Mouse (Mus musculus): ENCODE measurements around the gene Tfap2c.

Tfap2c gene

DNA sequence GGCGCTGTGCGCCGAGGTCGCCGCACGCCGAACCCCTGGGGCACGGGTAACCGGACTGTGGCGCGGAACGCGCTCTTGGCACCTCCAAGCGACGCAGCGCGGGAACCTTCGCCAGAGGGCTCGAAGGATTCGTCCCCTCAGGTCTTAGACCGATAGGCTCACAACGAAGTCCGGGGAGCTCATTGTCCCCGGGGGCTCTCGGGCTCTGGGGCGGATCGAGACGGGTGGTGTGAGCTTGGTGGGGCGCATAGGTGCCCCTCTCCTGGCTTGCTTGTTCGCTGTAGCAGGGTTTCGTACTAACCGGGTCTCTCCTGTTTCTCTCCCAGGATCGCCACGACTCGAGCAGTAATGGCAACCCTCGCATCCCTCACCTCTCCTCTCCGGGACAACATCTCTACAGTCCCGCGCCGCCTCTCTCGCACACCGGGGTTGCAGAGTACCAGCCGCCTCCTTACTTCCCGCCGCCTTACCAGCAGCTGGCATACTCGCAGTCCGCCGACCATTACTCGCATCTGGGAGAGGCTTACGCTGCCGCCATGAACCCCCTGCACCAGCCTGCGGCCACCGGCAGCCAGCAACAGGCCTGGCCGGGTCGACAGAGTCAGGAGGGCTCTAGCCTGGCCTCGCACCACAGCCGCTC is 1.8 kb downstream of the Tfap2c start:
- no peak for DNase-seq (ENCODE audit: low read depth, low spot score)

DNA sequence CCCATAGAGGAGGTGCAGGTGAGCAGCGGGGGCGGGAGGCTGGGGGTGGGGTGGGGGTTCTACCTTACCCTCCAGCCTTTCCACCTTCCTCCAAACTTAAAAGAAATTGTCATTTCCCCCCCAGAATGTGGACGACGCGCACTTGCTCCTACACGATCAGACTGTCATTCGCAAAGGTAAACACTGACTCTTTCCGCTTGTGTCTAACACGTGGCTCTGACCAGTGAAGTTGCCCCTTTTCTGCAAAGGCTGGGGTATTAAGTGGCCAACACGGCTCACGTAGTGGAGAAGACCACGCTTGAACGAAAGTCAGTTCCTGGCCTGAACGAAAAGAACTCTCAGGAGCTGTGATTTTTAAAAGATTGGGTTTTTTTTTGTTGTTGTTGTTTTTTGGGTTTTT is 2.5 kb downstream of the Tfap2c start:
- no peak for DNase-seq (ENCODE audit: low read depth, low spot score)

DNA sequence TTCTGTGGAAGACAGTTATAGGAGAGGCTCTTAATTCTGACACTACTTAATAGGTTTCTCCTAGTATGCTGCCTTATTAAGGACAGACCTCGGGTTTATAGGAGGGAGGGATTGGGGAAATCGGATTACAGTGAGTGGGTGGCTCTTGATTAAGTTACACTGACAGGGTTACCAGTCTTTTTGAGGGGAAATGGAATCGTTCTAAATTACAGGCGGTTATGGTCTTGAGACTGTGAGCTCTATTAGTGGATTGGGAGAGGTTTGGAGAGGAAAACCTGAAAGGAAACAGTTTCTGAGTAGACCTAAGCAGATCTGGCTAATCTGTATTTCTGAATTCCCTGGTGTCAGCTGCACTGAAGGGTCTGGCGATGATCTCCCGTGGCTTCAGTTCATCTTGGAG is 3.3 kb downstream of the Tfap2c start:
- no peak for DNase-seq (ENCODE audit: low read depth, low spot score)

DNA sequence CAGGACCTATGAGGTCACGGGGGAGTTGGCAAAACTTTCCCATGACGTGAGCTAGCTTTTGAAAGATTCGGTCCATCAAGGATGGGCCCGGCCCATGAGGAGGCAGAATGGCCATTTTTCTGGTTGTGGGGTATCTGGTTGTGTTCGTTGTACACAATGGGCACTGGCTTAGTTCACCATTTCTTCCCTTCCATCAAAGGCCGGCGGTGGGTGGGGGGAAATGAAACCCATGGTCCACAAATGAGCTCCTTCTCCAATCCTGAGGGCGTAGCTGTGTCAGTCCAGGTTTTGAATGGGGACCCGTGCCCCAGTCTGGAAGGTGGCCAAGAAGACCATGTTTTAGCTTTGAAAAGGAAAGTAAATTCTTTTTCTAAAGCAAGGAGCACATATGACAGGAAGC is 4.8 kb downstream of the Tfap2c start:
- DNase-seq (ENCODE audit: low read depth, low spot score): no peak

DNA sequence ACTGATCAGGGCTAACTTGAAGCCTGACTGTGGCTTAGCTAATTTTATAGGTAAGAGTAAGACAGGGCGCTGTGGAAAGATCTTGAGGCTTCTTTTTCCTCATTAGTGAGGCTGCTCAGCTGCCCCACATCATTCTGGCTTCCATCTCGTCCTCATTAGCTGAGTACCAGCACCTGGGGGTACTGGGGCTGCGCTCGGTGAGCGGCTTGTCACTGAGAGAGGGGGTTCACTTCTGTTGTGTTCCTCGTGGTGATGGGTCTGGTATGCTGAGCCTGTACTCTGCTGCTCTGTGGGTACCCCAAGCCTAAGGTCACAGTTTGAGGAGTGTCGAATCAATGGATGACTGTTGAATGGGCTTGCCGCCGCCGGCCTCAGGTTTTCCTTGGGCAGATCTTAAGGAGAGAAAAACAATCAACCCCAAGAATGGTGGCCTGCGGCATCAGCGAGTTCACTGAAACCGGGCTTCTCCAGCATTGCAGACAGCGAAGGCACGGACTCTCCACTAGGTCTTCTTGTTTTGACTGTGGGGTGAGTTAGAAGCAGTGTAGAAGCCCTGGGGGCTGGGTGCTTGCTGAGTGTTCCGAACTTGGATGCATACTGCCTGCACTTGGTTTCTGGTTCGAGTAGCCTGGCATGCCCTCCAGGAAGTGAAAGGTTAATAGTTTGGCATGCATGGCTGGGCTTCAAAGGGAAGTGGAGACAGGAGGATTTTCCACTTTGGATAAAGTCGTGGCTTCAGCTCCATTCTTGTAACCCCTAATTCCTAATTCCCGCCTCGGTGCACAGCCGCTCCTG is 9.5 kb downstream of the Tfap2c start:
- DNase-seq (ENCODE audit: low read depth, low spot score): no peak

DNA sequence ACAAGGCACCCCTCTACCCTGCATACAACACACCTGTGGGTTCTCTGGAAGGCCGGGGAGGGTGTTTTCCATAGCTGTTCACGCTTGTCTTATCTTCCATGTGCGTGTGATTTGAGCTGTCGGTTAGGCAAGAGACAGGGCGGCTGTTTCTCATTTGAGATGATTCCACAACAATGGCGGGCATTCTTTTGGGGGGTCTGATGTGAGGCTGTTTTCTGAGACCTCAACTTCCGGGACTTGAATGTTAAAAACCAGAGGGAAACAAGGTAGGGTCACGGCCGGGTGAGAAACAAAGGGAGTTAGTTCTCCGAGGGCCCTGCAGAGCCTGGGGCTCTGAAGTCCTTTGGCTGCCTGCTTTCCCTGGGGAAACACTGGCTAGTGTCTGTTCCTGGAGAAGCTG is 11.6 kb downstream of the Tfap2c start:
- no peak for DNase-seq (ENCODE audit: low read depth, low spot score)

DNA sequence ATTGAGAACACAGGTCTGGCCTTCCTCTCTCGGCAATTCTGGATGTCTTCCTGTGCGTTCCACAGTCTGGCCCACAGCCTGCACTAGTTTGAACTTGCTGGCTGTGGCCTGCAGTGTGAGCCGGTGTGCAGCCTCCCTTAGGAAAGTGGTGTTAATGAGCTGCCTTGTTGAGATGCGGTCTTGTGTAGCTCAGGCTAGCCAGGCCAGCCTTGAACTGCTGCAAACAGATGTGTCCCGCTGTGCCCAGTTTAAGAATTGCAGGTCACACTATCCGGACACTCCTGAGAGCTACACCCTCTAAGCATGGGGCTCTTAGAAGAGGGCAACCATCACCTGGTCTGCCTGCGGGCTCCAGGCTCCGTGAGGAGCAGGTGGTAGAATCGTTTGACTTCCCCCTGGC is 18.4 kb downstream of the Tfap2c start:
- DNase-seq (ENCODE audit: low read depth, low spot score): no peak

DNA sequence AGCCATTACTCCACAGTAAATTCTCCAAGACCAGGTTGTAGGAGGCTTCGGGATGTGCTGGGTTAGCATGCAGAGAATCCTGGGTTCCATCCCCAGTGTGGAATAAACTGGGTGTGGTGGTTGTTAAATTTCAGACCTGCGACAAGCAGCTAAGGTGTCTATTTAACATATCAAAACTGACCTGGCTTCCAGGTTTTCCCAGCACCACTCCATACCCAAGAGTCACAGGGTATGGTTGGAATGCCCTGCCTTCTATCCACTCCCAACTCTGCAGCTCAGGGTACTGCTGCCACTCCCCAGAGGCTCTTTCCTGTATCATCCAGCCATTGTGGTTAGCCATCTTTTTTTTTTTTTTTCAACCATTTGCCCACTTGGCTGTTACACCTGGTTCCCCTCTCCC is 19.1 kb downstream of the Tfap2c start:
- no peak for DNase-seq (ENCODE audit: low read depth, low spot score)

DNA sequence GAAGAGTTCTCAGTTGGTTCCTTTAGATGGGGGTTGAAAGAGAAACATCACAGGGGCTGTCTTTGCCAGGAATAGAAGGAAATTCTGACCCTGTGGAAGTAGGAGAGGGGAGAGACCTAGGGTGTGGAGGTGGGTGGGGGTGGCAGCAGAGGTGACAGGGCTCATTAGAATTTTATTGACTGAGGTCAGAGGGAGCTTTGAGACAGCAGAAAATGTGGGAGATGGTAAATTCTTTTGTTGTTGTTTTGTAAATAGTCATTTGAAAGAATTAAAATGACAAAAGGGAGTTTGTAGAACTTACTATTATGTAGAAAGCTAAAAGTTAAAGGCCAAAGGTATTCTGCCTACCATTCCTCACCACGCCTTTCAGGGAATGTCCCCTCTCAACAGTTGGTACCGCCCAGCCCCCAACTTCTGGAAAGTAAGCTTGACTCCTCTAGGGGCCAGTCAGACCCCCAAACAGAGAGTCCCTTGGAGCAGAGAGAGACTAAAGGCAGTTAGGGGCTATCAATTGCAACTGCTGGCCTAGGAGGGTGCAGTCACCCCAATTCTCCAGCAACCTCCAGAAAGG is 27.9 kb downstream of the Tfap2c start:
- DNase-seq (ENCODE audit: low read depth, low spot score): no peak

DNA sequence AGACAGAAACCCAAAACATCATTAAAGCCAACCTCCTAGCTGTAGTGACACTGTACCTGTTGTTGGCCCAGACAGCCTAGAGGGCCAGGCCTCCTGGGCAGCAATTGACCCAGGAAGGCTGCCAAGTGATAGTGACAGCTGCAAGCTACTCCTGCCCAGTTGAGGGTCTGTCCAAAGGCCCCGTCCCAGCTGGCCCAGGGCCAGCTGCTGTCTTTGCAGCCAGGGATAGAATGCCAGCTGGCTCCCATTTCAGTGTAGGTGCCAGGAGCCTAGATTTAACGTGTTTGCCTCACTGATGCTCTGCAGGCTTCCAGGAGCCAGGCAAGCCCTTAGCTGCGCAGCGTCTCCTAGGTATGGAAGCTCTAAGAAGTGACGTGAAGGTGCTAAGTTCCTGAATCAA is 29.8 kb downstream of the Tfap2c start:
- DNase-seq (ENCODE audit: low read depth, low spot score): no peak

DNA sequence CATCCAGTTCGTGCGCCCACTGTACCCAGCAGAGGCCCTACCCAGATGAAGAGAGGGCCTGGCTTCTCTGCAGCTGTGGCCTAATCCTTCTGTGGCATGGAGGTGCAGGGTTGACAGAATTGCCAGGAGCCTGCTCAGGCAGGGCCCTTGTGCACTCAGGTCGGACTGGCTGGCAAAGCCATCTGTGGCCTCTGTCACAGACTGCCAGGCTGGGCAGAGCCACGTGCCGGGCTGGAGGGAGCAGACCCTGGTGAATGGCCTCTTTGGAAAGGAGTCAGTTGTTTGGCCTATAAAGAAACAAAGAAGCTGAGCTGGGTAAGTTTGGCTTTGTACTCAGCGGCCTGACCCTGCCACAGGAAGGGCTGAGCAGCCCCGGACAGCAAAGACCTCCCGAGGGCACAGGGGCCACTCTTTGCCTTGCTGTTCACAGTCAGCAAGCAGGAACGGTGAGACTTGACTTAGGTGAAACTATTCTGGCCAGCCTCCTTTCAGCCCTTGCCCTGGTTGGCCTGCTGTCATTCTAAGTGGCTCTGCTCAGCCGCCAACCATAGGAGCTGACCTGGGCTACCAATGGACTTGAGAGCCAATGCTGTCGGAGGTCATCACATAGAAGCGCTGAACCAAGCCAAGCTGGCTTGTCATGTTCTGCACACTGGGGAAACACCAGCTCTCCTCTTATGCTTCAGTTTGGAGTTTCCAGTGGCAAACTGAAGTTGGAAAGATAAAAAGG is 31.3 kb downstream of the Tfap2c start:
- no peak for DNase-seq (ENCODE audit: low read depth, low spot score)

DNA sequence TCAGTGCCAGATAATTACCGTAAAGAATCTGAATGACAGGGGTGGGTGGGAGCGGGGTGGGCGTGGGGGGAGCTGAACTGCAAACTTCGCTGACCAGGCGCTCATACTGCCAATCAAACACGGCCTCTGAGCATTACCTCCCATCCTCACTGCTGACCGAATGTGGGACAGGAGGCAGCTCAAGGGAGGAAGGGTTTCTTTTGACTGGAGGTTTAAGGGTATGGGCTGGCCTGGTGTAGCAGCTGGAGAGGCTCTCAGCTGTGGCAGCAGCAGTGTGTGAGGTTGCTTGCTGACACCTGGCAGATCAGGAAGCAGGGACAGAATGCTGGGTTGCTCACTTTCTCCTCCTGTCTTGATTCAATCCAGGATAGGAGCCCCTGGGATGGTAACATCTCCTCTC is 33.9 kb downstream of the Tfap2c start:
- DNase-seq (ENCODE audit: low read depth, low spot score): no peak

DNA sequence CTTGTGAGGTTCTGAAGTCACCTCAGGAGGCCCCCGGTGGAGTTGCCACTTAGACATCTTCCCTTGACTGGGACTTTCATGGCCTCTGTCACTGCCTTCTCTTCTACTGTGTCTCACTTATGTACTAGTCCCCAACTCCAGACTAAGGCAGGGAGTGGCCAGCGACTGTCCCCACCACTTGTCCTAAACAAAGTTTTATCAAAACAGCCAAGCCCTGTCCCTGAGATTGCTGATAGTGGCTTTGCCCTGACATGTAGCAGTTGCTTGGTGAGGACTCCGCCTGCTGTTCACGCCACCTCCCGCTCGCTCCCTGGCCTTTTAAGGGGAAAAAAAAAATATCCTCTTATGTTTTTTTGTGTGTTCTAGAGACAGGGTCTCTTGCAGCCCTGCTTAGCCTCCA is 35.9 kb downstream of the Tfap2c start:
- no peak for DNase-seq (ENCODE audit: low read depth, low spot score)

DNA sequence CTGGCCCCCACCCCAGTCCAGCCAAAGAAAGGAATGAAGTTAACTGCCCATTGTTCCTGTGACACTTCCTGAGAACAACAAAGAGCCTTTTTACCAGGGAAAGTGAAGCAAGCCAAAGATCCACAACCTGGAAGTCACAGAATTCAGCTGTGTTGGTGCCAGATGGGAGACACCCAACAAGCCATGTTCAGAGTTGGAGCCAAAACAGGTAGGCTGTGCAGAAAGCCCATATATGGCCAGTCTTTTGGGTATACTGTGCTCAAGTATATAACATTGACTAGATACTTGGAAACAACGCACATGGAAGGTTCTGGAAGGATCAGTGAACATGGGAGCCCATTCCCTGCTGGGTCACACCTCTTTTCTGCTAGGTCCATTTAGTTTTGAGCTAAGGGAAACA is 39.7 kb downstream of the Tfap2c start:
- no peak for DNase-seq (ENCODE audit: low read depth, low spot score)

DNA sequence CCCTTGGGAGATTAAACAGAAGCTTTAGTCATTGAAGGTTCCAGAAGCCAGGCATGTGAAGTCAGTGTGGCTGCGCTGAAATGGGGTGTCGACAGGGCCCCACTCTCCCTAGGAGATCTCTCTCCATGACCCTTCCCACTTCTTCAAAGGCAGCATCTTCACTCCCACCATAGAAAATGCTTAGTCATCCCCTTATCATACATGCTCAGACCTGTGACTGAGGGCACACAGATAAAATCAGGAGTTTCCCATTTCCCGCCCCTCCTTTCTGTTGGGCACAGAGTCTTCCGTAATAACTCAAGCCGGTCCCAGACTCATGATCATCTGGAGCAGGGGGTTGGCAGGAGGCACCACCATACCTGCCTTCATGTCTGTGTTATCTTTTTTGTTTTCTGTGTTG is 41.4 kb downstream of the Tfap2c start:
- no peak for DNase-seq (ENCODE audit: low read depth, low spot score)

DNA sequence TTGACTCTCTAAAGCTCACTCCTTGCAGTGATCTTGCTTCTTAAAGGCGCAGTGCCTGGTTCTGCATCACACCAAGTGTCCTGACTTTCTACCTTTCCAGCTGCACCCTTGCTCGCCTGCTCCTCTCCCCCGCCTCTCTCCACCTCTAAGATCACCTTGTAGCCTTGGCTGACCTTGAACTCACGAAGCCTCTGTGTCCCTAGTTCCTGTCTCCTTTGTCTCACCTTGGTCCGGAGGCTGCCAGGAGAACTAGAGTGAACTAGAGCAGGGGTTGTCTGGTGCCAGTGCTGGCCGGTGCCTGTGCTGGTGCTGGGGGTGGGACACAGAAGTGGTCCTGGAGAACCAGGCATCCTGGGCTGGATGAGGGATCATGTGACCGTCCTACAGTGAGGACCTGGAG is 44.9 kb downstream of the Tfap2c start:
- DNase-seq (ENCODE audit: low read depth, low spot score): no peak

DNA sequence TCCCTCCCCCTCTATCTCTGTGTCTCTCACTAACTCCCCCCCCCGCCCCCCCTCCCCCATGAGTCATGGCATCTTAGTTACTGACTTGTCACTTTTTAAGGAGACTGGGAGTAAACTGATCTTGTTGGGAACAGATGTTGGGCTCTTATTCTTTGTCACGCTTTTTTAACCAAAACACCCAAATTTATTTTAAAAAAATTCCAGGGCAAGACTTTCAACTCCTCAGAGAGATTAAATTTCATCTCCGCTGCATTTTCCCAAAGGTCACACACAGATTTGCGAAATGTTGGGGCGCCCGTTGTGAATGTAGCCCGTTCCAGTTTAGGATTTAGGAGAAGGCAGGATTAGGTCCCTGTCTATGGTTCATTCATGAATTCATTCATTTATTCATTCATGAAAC is 47.7 kb downstream of the Tfap2c start:
- no peak for DNase-seq (ENCODE audit: low read depth, low spot score)

DNA sequence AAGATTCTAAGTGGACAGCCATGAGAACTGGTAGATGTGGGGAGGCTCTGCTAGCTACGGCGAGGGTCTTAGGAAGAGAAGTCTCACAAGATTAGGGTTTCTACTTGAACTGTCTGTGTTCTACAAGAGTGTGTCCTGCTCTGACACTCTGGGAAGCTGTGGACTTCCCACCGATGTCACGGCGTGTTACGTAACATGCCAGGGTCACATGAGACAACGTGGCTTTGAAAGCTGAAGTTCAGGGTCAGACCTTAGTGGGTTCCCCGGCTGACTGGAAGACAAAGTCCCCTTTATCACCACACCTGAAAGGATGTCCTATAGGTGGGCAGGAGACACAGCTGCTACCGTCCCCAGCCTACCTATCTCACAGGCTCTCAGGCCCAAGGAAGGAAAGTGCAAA is 48.5 kb downstream of the Tfap2c start:
- no peak for DNase-seq (ENCODE audit: low read depth, low spot score)

DNA sequence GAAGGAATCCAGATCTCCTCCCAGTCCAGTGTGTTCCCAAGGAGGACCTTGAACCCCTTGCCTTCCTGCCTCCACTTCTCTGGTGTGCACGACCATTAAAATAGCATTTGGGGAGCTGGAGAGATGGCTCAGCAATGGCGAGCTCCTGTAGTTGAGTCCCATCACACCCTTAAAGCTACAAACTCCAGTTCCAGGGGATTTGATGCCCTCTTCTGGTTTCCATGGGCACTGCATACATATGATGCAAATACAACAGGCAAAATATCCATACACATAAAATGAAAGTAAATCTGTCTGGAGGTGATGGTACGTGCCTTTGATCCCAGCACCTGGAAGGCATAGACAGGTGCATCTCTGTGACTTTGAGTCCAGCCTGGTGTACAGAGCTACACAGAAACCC is 55.2 kb downstream of the Tfap2c start:
- DNase-seq (ENCODE audit: low read depth, low spot score): no peak

DNA sequence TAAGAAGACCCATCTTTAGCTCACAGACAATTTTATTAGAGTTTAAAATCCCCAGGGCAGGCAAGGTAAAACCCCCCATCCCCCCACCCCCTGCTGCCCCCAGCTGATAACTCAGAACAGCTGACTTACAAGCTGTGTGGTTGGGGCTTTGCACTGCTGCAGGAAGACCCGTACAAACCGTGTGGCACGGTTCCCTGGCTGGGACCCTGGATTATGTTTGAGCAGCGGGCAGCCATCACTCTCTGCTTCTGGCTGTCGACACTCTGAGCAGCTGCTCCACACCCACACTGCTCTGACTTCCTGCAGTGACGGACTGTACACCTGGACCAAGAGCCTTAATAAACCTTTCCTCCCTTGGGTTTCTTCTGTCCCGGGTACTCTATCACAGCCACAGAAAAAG is 56.2 kb downstream of the Tfap2c start:
- DNase-seq (ENCODE audit: low read depth, low spot score): no peak

DNA sequence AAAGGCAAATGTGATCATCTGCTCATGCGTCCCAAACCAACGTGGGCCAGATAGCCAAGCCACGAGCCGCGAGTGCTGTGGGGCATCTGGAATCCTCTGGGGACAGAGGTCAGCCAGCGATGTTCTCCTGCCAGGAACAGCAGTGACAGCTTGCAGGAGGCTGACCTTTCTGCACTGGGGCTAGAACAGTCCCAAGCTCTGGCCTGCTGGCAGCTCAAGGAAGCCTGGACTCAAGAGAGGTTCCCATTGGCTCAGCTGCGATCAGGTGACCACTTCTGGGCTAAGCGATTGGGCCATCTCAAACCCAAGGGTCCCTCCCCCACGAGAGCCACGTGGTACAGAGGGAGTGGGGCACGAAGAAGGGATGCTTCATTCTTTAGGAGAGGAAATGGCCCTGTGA is 58.3 kb downstream of the Tfap2c start:
- DNase-seq (ENCODE audit: low read depth, low spot score): no peak

Measured in embryo, embryonic 11.5 days (tissue).